Mouse (Mus musculus) cerebellum, adult 18-20 months (tissue): Measurements from ENCODE around the gene Pde4b.
"Not testable (repeated sequence)": the region's sequence is repeated elsewhere in the genome, so short reads cannot be mapped to it uniquely, and the experiment has no call there.

Experiments
- DNase-seq, 2 experiments: peaks; one replicate each; pipeline ENCODE4 v3.0.0; 2021

The Pde4b gene

DNA sequence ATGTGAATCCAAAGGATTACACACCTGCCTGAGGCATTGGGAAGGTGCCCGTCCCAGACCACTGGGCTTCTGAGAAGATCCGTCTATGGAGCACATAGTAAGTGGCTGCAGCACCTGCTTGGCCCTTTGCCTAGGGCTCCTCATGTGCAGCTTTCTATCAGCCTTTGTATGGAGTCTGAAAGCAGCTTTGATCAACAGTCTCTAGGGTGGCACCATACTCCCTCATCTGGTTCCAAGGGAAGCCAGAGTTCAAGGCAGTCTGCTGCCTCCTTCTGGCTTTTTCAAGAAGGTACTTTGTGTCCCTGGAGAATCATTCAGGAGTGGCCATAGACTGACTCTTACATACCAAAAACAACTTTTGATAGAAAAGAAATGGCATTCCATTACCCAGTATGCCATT is 397.4 kb downstream of the Pde4b start:
- DNase-seq = no peak

DNA sequence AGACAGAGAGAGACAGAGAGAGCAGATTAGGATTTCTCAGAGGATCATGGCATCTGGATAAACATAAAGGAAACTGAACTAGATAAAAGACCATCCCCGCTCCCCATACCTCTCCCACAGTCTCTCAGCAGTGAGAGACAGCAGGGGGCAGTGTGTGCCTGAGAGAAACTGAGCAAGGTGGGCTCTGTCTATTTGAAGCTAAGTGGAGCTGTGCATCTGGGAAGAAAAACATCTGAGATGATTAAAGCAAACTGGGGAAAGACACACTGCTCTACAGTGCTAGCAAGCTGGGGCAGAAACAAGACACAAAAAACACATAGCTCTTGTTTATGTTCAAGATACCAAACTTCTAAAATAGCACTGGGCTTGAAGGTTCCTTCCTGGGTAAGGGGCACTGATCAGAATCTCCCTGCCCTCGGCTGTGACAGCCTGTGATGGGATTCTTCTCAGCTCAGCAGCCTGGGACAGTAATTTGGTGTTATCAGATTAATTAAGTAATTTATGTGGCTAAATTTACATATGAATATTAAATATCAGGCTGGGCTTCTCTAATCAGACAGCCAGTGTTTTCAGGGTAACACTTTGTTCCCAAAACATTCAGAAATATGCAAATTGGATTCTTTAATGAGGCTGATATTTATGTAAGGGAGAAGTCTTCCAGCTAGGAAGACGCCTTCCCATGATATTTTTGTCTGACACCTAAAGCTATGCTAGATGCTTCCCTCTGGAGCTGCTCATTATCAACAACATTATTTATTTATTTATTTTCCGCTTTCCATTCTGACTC is 399.0 kb downstream of the Pde4b start:
- no peak for DNase-seq

DNA sequence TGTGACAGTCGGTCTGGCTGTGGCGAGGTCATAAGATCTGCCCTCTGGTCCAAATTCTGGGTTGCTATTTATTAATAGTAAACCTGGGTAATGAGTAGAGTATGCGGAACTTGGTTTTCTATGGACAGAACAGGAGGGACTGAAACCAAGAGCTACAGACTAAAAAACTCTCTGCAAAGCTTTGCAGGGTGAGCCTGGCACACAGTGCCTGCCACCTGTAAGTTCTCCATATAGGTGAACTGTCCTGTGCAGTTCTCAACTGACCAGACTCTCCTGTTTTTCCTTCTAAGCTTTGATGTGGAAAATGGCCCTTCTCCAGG is 399.5 kb downstream of the Pde4b start:
- no peak for DNase-seq

DNA sequence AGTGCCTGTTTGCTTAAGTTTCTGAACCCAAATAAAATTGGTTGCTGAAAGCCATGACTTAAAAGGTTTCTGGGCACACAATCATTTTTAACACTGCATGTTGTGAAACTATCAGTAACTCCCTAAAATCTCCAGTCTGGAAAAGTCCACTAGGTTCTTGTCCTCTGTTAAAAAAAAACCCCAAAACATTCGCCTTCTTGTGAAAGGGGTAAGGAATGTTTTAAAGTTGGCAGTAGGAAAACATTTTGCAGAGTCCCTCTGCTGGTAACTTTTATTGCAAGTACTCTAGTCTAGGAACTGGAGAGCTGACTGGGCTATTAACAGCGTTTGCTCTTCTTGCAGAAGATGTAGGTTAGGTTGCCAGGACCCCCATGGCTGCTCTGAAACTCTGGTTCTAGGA is 400.7 kb downstream of the Pde4b start:
- no peak for DNase-seq

DNA sequence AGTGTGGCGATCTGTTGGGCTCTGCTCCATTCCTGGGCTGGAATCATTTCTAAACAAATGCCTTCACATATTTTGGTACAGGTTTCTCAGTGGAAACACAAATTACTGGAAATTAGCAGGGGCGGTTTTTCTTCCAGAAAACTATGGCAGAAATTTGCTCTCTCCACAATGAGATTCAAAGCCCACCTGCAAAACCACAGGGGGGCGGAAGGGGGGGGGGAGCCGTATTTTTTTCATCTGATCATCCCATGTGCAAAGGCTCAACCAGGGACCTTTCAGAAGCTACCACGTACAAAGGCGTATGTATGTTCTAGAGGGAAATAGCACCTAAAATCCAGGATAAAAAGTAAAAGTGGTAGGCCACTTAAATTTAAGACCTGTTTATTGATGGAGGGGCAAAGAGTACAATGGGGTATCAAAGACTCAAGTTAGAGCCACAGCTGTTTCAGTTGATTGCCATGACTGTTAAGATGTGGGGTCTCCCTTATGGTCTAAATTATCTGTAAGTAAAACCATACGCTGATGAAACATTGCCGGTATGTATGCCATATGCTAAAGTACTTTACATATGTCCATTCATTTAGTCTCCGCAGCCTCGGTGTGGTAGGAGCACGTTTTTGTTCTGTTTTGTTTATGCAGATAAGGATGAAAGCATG is 404.3 kb downstream of the Pde4b start:
- no peak for DNase-seq

DNA sequence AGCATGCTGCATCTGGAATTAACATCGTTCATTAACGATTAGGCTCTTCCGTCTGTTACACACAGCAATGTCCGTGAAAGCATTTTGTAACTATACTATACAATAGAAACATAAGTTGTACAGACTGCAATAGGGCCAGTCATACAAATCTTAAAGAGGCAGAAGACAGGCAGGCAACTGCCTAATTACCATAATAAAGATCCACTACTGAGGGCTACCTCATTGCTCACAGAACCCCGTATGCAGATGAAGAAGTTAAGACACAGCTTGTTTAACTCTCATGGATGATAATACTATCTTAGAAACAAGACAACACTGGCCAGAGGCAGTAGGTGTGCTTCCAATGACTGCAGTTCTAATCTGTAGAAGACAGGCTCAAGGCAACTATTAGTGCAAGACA is 405.6 kb downstream of the Pde4b start:
- DNase-seq = no peak

DNA sequence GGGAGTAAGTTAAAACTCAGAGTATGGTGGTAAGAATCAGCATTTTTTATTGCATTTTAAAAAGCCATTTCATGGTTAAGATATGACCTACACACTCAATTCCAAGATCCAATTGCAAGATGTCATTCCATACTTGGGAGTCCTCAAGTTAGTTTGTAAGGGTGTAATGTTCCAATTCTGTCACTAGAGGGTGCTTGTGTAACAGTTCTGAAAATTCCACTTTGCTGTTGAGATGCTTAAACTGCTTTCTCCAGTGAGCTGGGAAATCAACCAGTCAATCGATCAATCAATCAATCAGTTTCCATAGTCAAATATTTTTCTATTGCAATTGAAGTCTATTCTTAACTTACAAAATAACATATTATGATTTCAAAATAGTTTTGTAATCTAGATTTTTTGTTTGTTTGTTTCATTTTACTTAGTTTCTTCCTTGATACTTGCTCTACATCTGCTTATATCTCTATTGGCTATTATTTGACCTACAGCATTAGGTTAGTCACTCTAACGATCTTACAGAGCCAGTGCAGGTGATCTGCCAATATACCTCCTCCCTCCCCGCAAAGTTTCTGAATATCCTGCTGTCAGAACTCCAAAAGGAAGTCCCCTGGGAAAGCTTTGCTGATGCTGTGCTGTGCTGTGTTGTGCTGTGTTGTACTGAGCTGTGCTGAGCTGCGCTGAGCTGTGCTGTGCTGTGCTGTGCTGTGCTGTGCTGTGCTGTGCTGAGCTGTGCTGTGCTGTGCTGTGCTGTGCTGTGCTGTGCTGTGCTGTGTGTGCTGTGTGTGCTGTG is 406.2 kb downstream of the Pde4b start:
- DNase-seq = no peak

DNA sequence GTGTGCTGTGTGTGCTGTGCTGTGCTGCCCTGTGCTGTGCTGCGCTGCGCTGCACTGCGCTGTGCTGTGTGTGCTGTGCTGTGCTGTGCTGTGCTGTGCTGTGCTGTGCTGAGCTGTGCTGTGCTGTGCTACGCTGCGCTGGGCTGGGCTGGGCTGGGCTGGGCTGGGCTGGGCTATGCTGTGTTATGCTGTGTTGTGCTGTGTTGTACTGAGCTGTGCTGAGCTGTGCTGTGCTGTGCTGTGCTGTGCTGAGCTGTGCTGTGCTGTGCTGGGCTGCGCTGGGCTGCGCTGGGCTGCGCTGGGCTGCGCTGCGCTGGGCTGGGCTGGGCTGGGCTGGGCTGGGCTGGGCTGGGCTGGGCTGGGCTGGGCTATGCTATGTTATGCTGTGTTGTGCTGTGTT is 406.9 kb downstream of the Pde4b start:
- DNase-seq = not testable (repeated sequence)

DNA sequence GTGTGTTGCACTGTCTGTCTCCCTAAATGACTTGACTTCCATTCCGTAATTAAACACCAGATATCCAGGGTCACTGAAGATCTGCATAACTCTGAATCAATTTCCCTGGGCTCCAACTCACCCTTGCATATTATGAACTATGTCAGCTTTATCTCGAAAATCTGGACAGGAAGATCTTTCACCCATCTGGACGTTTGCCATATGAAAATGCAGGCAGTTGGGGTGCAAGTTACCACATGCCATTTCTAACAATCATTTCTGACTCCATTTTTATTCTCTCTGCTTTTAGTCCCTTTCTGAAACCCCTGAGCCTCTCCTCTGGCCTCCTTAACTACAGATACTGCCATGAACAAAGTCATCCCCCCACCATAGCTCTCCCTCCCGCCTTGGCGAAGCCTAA is 407.7 kb downstream of the Pde4b start:
- DNase-seq = no peak

DNA sequence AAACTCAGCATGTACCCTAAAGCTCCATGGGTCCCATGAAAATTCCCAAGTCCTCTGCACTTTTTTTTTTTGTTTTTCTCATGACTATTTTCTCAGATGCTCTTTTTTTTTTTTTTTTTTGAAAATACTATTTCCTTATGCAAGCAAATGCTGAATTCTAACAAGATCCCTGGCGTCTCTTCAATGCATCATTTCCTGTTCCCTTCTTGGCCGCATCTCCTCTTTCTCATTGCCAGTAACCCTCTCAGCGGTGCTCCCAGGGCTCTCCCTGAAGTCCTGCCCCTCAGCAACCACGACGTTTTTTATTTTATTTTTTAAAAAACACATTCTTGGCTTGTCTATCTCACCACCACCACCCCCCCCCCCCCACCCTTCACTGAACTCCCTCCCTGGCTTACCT is 408.1 kb downstream of the Pde4b start:
- peak in 1 of 2 experiments; percentile 51 for DNase-seq

DNA sequence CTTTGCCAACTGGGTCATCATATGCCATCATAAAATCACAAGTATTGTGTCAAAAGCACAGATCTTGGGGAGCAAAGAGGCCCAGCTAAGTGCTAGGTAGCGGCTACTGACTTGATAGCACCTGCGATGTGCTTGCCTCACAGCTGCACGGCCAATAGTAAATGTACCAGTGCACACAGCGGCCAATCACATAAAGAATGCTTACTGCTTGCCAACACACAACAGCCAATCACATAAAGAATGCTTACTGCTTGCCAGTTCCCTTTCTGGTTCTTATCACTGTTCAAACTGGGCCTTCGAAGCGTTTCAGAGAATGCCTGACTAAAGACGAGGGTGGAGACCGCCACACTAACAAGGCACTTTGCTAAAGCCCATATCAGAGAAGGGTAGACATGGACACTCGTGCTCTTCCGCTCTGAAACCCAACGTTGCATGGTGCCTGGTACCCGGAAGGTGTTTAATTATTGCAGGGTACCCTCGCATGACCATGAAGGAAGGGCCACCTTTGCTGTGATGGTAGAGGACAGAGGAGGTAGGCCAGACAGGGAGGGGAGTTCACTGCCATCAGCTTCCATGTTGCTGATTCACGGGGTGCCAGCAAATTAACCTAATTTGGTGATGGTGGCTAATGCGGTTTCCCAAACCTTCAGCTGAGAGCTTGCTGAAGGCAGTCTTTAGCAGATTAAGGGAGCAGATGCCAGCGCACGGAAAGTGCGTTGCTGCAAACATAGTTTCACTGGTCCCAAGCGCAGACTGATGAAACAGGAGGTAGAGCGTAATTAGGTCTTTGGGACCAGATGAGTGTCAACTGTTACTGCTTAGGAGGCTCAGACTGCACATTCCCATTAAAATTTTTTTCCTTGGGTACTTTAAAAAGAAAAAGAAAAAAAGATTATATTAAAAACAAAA is 409.2 kb downstream of the Pde4b start:
- no peak for DNase-seq

DNA sequence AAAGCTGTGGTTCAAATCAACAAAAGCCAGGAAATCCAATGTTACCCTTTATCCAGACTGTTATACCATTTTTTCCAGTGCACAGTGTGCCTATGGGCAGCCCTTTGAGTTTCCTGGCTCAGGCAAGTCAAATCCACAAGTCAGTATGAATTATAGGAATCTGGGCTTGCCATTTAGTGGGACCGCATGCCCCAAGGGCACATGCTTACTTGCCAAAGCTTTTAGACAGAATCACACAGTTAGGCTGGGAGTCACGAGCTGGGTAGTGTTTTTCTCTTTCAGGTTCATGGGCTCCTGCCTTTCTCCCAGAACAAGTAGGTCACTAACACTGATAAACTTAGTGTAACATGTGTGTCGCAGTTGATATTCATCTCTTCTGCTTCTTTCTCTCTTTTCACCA is 409.9 kb downstream of the Pde4b start:
- DNase-seq = no peak

DNA sequence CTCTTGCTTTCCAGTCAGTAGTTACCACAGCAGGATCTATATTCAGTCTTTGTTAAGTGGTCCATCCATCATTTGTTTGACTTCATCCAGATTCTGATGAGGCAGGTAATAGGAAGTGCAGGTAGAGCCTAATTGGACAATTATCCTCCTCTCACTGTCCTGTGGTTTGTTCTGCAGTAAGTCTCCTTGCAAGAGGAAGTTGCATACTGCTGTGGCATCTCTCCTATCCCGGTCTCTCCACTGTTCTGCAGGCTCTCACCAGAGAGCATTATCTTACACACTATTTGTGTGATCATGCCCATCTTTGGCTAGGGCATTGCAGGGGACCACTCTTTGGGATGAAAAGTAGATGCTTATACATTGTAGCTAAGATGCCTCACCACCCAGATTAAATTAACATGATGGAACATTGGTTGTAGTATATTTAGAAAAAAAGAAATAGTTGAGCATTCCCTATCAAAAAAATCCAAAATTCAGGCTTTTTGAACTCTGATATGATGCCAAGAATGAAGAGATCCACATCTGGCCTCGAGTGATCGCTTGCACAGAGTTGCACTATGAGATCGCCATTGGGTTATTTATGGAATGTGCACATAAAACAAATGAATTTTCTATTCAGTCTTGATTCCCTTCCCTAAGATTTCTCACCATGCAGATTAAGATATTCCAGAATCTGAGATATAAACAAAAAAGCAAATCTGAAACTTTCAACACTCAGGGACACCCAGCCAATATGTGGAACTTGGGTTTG is 411.0 kb downstream of the Pde4b start:
- no peak for DNase-seq

DNA sequence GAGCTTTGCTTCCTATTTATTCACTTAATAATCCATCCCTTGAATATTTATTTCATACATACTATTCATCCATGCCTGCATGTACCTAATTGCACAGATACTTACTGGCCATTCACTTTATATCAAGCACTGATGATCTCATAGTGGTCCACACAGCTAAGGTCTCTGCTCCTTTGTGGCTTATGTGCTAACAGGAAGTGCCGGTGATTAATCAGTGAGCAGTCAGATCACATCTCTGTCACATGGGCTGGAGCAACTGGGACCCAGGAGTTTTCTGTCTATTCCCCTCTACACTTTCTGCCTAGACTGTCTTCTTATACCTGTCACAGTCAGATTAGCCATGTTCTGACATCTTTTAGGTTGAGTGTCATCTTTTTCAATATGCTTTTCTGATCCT is 411.6 kb downstream of the Pde4b start:
- no peak for DNase-seq

DNA sequence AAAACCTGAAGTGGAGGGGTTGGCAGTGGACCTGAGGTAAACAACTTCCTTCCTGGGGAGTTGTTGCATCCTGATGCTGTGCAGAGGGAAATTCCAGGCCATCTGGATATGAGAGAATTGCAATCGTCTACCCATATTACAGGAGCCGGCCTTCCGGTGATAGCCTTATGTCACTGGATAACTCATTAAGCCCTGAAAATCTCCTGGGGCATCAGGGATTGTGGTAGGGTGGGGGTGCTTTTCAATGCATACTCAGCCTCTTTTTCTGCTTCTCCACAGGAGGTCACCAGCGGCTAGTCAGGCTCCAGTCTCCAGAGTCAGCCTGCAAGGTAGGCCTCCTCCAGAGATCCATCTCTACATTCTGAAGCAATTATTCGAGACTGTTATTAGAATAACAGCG is 418.4 kb downstream of the Pde4b start:
- no peak for DNase-seq

DNA sequence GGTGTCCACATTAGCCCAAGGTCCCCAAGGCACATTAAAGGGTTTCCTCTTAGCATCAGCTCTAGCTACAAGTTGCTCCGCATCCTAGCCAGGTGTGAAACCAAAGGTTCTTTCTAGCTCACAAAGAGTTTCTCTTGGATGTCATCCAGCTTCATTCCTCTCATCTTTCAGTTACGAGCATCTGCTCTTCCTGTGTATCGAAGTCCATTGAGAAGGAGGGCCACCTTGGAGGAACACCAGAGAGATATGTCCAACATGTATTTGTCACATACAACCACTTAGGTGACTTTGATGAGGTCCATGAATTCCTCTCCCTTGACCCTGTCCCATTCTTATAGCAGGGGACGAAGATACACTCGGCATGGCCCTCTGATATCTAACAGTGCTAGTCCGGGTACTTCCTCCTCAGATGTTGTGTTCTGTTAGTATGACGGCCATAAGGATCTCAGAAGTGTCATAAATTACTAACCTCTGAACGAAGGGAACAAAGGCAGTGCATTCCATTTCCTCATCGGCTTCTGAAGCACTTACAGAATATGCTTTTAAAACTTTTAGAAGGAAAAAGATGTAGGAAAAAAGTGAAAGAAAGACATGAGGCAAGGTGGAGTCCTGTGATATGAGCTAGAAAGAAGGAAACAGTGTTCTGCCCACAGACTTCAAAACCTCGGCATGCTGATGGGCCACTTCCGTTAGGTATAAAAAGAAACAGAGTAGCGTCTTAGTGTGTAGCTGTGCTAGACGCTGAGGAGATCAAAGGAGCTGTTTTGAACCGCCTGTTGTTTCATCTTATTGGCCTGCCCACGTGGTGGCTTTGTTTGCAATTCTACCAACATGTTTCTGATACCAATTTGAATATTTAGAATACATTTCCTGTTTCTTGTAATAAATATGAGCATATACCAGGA is 419.3 kb downstream of the Pde4b start:
- no peak for DNase-seq

DNA sequence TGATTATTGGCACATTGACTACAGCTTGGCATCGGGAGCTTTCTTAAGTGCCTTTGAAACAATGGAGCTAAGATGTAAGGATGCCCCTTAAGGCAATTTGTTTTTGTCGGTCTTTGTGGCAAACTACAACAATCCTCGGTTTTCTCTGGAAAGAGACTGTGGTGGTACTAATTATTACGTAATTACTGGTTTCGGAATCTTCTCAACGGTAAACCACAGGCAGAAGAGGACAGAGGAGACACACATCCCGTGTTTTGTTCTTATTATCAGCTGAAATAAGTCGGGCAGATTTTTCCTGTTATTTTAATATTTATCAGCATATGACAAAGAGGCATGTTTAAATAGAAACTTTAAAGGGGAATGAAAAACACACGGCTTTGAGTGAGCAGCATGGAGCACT is 420.0 kb downstream of the Pde4b start:
- DNase-seq = no peak

DNA sequence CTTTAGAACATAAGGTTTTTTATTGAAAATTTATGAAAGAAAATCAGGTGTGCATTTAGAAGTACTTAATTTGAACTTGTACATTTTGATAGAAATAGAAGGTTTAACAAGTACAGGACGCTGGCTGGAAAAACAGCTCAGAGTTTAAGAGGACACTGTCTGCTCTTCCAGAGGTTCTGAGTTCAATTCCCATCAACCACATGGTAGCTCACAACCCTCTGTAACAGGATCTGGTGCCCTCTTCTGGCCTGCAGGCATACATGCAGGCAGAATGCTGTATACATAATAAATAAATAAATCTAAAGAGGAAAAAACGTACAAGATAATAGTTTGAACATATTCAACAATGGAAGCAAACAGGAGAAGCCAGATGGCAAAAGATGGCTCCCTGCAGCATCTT is 420.4 kb downstream of the Pde4b start:
- no peak for DNase-seq

DNA sequence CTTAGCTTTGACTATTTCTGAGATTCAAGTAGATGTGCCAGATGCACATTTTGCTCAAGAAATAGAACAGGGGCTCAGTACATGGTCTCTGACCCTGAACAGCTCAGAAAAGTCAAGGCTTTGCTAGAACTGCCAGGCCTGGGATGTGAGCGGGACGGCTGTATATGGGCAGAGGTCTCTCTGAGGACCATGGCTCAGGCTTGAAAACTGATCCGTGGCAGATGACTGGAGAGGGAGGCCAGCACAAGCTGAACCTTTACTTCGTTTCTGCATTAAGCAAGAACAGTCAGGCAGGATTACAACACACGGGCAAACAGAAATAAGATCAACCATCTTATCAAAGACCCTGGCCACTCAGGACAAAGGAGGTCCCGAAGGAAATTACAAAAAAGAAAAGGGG is 422.7 kb downstream of the Pde4b start:
- DNase-seq = no peak

DNA sequence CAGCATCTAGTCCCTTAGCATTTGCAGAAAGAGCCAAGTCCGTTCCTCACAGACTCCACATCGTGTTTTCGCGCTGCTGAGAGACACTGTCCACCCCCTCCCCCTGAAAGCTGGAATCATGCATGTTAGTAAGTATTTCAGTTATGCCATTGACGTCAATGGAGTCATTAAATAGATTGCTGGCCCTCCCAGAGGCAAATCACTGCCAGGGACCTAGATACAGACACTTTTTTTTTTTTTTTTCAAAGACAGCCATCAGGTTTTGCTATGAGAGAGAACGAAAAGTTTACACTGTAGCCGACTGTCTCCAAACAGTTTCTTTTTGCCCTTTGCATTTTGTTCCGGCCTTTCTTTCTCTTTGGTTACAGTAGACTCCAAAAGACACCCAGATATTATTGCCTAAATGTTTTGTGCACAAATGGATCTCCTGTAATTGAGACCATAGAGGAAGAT is 423.6 kb downstream of the Pde4b start:
- peak in 1 of 2 experiments; percentile 31 for DNase-seq

DNA sequence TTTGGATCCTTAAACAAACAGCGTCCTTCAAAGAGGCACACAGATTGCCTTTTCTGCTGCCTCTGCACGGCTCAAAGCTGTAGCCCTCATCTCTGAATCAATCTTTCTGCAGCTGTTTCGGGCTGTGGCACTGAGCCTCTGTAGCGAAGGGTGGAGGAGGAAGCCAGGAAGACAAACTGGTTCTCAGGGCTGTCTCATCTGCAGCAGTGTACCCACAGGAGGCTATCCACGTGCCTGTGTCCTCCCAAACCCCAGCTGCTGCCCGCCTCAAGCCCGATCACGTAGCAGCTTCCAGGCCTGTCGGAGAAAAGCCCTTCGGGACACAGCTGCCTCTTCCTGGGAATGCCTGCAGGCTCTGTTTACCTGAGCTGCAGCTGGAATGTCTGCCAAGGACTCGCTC is 424.2 kb downstream of the Pde4b start:
- no peak for DNase-seq
